Mouse (Mus musculus) stomach, postnatal 0 days (tissue): ENCODE measurements around the gene Kcnd3.

ENCODE experiments used
- CTCF ChIP-seq: IDR thresholded peaks from 2 replicates; pipeline ENCODE4 v1.5.1; 2016; ENCODE audit warnings: antibody characterized with exemption, low read depth, mild to moderate bottlenecking, moderate library complexity
- EP300 ChIP-seq: optimal IDR thresholded peaks from 2 replicates; pipeline ENCODE3; 2016; ENCODE audit warnings: antibody characterized with exemption

GRCm38 (mm10) chr3:105616861-105617743, 165.0 kb downstream of the Kcnd3 start:
- TF ChIP-seq CTCF = no peak
- TF ChIP-seq EP300 = no peak
